ENCODE assay signal across 32 mouse cellular contexts in the genomic region with DNA sequence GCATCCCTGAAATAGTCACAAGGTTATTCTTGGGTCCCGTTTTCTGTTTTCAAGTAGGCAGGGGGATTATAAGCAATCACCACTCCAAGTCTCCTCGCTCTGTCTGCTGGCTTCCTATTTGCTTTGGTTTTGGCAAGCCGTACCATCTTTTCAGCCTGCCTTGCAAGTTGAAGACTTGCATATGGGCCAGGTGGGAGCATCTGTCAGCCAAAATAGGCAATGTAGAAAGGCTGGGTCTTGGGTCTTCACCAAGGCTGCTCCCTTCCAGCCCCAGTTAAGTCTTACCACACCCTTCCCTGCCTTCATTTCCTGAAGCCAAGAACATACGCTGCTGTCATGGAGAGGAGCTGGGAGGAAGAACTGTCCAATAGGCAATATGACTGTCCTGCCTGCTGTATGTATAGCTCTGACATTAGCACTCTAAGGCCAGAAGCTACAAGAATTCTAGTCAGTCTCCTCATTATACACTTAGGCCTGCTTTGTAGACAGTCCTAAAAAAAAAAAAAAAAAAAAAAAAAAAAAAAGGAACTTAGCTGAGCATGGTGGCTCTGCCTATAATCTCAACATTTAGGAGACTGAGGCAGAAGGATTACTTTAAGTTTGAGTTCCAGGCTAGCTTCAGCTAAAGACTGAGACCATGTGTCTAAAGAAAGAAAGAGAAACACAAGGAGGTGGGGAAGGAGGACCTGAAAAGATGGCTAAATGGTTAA. TPM values are rescaled to one million over a fixed set of nuclear protein-coding genes. Genes with fewer than 3 reads are reported as not detected.
A peak's percentile ranks its signal among the peaks of the same experiment; 100 is the strongest.
DNase-seq lines count a peak whose midpoint lies in the region; ATAC-seq and TF ChIP-seq lines count a peak whose summit lies in the region.
"Had no signal": no experiment of that assay in that cellular context is flagged by ENCODE, and none has a peak within 500 bp of the region (broad histone marks: within the 10 kb centered on the region; RNA-seq: fewer than 3 reads in every experiment).

No protein-coding gene starts in this region.

- no peak overlapping the region for H3K9ac ChIP-seq in forebrain, postnatal 0 days
- no peak overlapping the region for H3K9ac ChIP-seq in forebrain, embryonic 13.5 days
- H3K9ac ChIP-seq: embryonic facial prominence, embryonic 12.5 days; heart, embryonic 13.5 days; hindbrain, embryonic 15.5 days; limb, embryonic 12.5 days; liver, embryonic 15.5 days; lung, embryonic 14.5 days; neural tube, embryonic 15.5 days had no signal

- peak; percentile 52 for DNase-seq in forebrain, postnatal 0 days
- peak; percentile 26 to 34 for DNase-seq in heart, postnatal 14 days
- no peak for DNase-seq in heart, postnatal 4 days
- peak; percentile 46 for DNase-seq in gastrocnemius, postnatal 14 days
- DNase-seq in embryo, embryonic 10 days (ENCODE audit: low spot score), result no peak
- no peak for DNase-seq in layer of hippocampus, adult 18-20 months (ENCODE audit: low spot score in 2 of 2)
- DNase-seq: adrenal gland, adult 2 months; adrenal gland, postnatal 36 days; cerebellum, adult 8-10 months; cerebellum, postnatal 25 days; kidney, adult 11 months; kidney, postnatal 14 days; lung, embryonic 14.5 days; lung, postnatal 14 days; midbrain, embryonic 14.5 days; retina, postnatal 1 day; right cerebral cortex, postnatal 14 days; thymus, adult 18-20 months; thymus, postnatal 36 days had no signal

- intact Hi-C loops in heart, postnatal 14 days (cut with DNase I), result loop anchor here (10.0 kb wide), 1 partner anchor 363 kb away; no protein-coding TSS in a partner anchor
- intact Hi-C loops in gastrocnemius, postnatal 14 days (cut with DNase I; ENCODE audit: low total_unique reads), result no loop called here

- H3K27me3 ChIP-seq in forebrain, postnatal 0 days (ENCODE audit: insufficient read depth, low read length), result no peaks in the 10 kb centered on the region
- no peaks in the 10 kb centered on the region for H3K27me3 ChIP-seq in forebrain, embryonic 13.5 days
- H3K27me3 ChIP-seq: embryonic facial prominence, embryonic 12.5 days; heart, embryonic 13.5 days; hindbrain, embryonic 15.5 days; limb, embryonic 12.5 days; liver, embryonic 15.5 days; neural tube, embryonic 15.5 days had no signal

- H3K27ac ChIP-seq in forebrain, postnatal 0 days (ENCODE audit: low read depth, low read length), result no peak overlapping the region
- H3K27ac ChIP-seq in forebrain, embryonic 13.5 days, result no peak overlapping the region
- H3K27ac ChIP-seq: embryonic facial prominence, embryonic 12.5 days; forebrain, embryonic 10.5 days; heart, embryonic 13.5 days; hindbrain, embryonic 15.5 days; layer of hippocampus, adult 2 months; left cerebral cortex, adult 2 months; limb, embryonic 12.5 days; liver, embryonic 15.5 days; neural tube, embryonic 15.5 days; stomach, postnatal 0 days had no signal

- no peak for TF ChIP-seq CTCF in forebrain, postnatal 0 days (IDR thresholded peaks at IDR 0.05; ENCODE audit: low read depth)

- H3K36me3 ChIP-seq in forebrain, postnatal 0 days (ENCODE audit: insufficient read depth), result no peaks in the 10 kb centered on the region
- 0 out of 2 replicates have a peak, but pooled peaks cover 5% of the 10 kb centered on the region for H3K36me3 ChIP-seq in forebrain, embryonic 13.5 days (ENCODE audit: poor library complexity, severe bottlenecking)
- H3K36me3 ChIP-seq: hindbrain, embryonic 15.5 days; liver, embryonic 15.5 days; neural tube, embryonic 15.5 days had no signal

- H3K4me1 ChIP-seq in forebrain, postnatal 0 days (ENCODE audit: insufficient read depth), result no peaks in the 10 kb centered on the region
- no peaks in the 10 kb centered on the region for H3K4me1 ChIP-seq in forebrain, embryonic 13.5 days
- H3K4me1 ChIP-seq: embryonic facial prominence, embryonic 12.5 days had no signal

- WGBS in forebrain, postnatal 0 days, result 65% methylated on average over 4 of the region's 4 CpGs
- WGBS in forebrain, embryonic 13.5 days, result 88% methylated on average over 4 of the region's 4 CpGs

- peak; percentile 12; the same call in 1 of the 2 replicates for ATAC-seq in forebrain, postnatal 0 days
- ATAC-seq in forebrain, embryonic 13.5 days, result no peak
- ATAC-seq: activated CD4-positive, CD25-positive, alpha-beta regulatory T cell, adult 4 months; inflammation-experienced regulatory T-cells, adult 6 months had no signal

- no peak overlapping the region for H3K4me3 ChIP-seq in forebrain, postnatal 0 days (ENCODE audit: low read depth, low read length)
- H3K4me3 ChIP-seq in forebrain, embryonic 13.5 days, result no peak overlapping the region
- H3K4me3 ChIP-seq: embryonic facial prominence, embryonic 12.5 days; forebrain, embryonic 10.5 days; heart, embryonic 13.5 days; hindbrain, embryonic 15.5 days; layer of hippocampus, adult 2 months; left cerebral cortex, adult 2 months; limb, embryonic 12.5 days; liver, embryonic 15.5 days; neural tube, embryonic 15.5 days had no signal

- H3K9me3 ChIP-seq in forebrain, postnatal 0 days (ENCODE audit: low read length), result no peaks in the 10 kb centered on the region
- H3K9me3 ChIP-seq in forebrain, embryonic 13.5 days (replicated peaks), result no peaks in the 10 kb centered on the region
- H3K9me3 ChIP-seq: embryonic facial prominence, embryonic 12.5 days; forebrain, embryonic 10.5 days; heart, embryonic 13.5 days; hindbrain, embryonic 15.5 days; limb, embryonic 12.5 days; liver, embryonic 15.5 days; neural tube, embryonic 15.5 days had no signal

- H3K4me2 ChIP-seq in forebrain, postnatal 0 days (ENCODE audit: low read depth), result no peak overlapping the region
- no peak overlapping the region for H3K4me2 ChIP-seq in forebrain, embryonic 13.5 days
- H3K4me2 ChIP-seq: embryonic facial prominence, embryonic 12.5 days; heart, embryonic 13.5 days; hindbrain, embryonic 15.5 days; limb, embryonic 12.5 days; liver, embryonic 15.5 days; lung, embryonic 14.5 days; neural tube, embryonic 15.5 days had no signal

RNA-seq across cellular contexts. Expression of a gene that starts 33.8 kb away (rescaled TPM):
- total RNA-seq in forebrain, postnatal 0 days (2014; rRNA removed), result 6.0 and 9.9 TPM in 2 replicates
- 17.8 and 17.9 TPM in 2 replicates for polyA plus RNA-seq in forebrain, postnatal 0 days (2015; fragmentation: Nextera tagmentation; extraction: Ambion mirVana)
- 142 and 150 TPM in 2 replicates for polyA plus RNA-seq in forebrain, embryonic 13.5 days (2015; fragmentation: Nextera tagmentation; extraction: Ambion mirVana)
- total RNA-seq in heart, postnatal 14 days (2021), result 1 to 10 TPM; 6.1 to 9.9 TPM
- total RNA-seq in heart, postnatal 4 days (2021), result 10 to 100 TPM; 57.9 to 70.6 TPM
- 1 to 10 TPM; 5.3 TPM for total RNA-seq in gastrocnemius, postnatal 14 days (2021)
- 1 to 10 TPM; 1.1 to 1.2 TPM for total RNA-seq in layer of hippocampus, adult 18-20 months (2021)

Comparison
In these comparisons a context has a peak if more than half of its experiments do, and no peak if none do; other contexts are left out.
1. DNase-seq: peak in forebrain, postnatal 0 days (single experiment), heart, postnatal 14 days (2 of 2) and gastrocnemius, postnatal 14 days (single experiment); none in heart, postnatal 4 days (single experiment), embryo, embryonic 10 days (single experiment) and layer of hippocampus, adult 18-20 months (0 of 2).